Mouse (Mus musculus): Measurements from ENCODE around the gene Abhd14b. TPM values are rescaled to one million over a fixed set of nuclear protein-coding genes. Genes with fewer than 3 reads are reported as not detected.

Abhd14b gene
- polyA plus RNA-seq, 1 experiment, result 12.9 TPM

DNA sequence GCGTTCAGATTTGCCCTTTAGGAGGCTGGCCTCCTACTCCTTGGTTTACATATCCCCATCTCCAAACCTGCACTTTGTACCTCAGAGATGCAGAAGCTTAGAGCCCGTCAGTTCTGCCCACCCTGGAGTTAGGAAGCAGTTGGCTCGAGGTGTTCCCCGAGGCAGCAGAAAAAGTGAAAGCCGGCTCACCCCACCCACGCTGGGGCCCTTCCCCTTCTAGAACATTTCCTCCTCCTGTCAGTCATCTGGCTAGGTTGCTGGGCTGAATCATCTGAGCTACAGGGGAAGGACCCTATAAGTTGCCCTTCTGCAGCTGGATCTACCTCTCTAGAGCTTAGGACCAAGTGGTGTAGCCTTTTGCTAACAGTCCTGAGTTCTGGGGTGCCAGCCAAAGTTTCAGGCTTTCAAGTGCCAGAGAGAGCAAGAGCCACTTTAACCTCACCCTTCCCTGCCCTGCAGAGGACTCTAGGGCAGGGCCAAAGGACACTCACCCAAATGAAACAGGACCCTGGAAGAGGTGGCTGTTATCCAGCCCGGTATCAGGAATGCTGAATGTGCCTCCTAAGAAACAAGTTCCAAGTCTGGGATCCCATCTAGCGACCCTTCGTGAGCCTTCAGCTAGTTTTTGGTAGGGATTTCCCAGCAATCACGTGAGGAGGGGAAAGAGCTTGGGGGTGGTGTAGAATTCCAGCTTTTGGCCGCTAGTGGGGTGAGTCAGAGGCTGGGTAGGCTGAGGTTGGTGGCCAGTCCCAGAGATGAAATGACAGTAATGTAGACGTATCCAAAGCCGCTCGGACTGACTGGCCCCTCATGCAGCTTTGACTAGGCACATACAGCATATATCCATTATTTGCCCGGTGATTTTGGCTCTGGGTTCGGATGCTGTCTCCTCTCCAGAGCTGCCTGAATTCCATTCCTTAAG lies 29.0 kb downstream of the Abhd14b start:
- Histone ChIP-seq H3K4me3 (ENCODE audit: control insufficient read depth, low read depth, low read length) (peak overlapping the region; percentile 87), H3K27ac (ENCODE audit: control insufficient read depth, insufficient read depth, low read depth, low read length) (peak overlapping the region; percentile 67), H3K27me3 (ENCODE audit: control insufficient read depth, insufficient read depth, low read length) (no peaks in the 10 kb centered on the region), H3K36me3 (ENCODE audit: control insufficient read depth, insufficient read depth, low read length) (no peaks in the 10 kb centered on the region), H3K4me1 (ENCODE audit: control insufficient read depth, insufficient read depth, low read length) (peaks cover 19% of the 10 kb centered on the region)
- no peak for TF ChIP-seq POLR2A (IDR thresholded peaks at IDR 0.05; ENCODE audit: control insufficient read depth, low read depth, low read length)
- TF ChIP-seq CTCF (IDR thresholded peaks at IDR 0.05; ENCODE audit: control insufficient read depth, insufficient read depth, insufficient replicate concordance, low read depth, low read length), result no peak

DNA sequence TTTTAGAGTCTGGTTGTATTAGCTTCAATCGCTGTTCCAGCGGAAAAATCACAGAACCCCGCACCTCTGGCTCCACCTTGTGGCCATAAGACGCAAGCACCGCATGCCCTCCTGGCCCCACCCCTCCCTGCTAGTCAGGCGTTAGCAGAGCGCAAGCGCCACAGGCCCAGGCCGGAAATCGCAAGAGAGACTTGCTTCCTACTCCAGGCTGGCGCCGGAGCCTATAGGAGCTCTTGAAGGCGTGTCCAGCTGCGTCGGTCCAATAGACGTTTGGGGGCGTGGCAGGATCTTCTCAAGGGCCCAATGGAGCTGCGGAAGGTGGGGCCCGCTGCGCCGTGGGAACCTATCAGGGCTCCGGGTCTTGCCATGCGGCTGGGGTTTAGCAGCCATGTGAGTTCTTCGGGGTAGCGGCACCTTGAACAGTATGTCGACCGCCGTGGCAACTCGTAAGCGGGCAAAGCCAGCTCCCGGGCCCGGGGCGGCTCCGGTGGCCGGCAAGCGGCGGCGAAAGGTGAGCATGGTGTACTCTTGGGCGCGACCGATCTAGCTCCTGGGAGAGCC lies 29.7 kb downstream of the Abhd14b start, which contains the start of gene Parp3:
Gene Parp3 (minus strand): TSS at position 26 of the 561 bp plus-strand sequence.
- TF ChIP-seq POLR2A (IDR thresholded peaks at IDR 0.05; ENCODE audit: control insufficient read depth, low read depth, low read length) (peak; percentile 55), CTCF (IDR thresholded peaks at IDR 0.05; ENCODE audit: control insufficient read depth, insufficient read depth, insufficient replicate concordance, low read depth, low read length) (peak; percentile 97)
- Histone ChIP-seq H3K27me3 (ENCODE audit: control insufficient read depth, insufficient read depth, low read length) (no peaks in the 10 kb centered on the region), H3K36me3 (ENCODE audit: control insufficient read depth, insufficient read depth, low read length) (no peaks in the 10 kb centered on the region), H3K4me1 (ENCODE audit: control insufficient read depth, insufficient read depth, low read length) (peaks cover 19% of the 10 kb centered on the region), H3K27ac (ENCODE audit: control insufficient read depth, insufficient read depth, low read depth, low read length) (peak within 1 kb of the TSS; percentile 67), H3K4me3 (ENCODE audit: control insufficient read depth, low read depth, low read length) (peak within 1 kb of the TSS; percentile 87)

DNA sequence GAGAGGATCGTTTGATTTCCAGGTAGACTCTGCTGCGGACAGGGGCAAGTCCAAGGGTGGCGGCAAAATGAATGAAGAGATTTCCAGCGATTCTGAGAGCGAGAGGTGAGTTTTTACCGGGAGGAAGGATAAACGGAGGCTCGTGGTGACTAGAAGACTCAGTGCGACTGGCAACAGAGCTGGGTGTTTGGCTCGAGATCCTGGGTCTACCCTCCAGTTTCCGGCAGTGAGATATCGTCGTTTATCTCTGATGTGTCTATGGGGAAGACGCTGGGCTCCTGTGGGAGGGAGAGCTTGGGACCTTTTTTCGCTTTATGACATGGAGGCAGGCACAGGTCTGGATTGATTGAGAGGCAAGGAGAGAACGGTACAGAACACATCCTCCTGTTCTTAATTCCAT lies 30.4 kb downstream of the Abhd14b start:
- Histone ChIP-seq H3K4me3 (ENCODE audit: control insufficient read depth, low read depth, low read length) (peak overlapping the region; percentile 87), H3K4me1 (ENCODE audit: control insufficient read depth, insufficient read depth, low read length) (peaks cover 19% of the 10 kb centered on the region), H3K36me3 (ENCODE audit: control insufficient read depth, insufficient read depth, low read length) (no peaks in the 10 kb centered on the region), H3K27me3 (ENCODE audit: control insufficient read depth, insufficient read depth, low read length) (no peaks in the 10 kb centered on the region), H3K27ac (ENCODE audit: control insufficient read depth, insufficient read depth, low read depth, low read length) (peak overlapping the region; percentile 50)
- no peak for TF ChIP-seq POLR2A (IDR thresholded peaks at IDR 0.05; ENCODE audit: control insufficient read depth, low read depth, low read length)
- TF ChIP-seq CTCF (IDR thresholded peaks at IDR 0.05; ENCODE audit: control insufficient read depth, insufficient read depth, insufficient replicate concordance, low read depth, low read length), result no peak

DNA sequence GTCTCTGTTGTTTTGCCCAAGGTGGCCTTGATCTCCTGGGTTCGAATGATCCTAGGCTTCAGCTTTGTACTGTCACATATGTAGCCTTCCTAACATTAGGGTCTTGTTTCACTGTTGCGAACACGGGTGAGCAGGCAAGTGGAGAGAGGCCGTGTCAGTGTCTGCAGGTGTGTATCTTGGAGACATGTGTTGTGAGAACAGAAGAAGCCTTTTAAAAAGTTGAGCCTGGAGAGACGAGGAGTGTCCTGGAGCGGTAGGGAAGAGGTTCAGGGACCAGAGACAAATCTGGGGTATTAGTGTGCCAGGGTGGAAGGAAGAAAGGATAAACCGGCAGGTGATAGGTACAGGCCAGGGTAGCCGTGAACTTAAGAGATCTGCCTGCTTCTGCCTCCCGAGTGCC lies 30.8 kb downstream of the Abhd14b start:
- peak overlapping the region; percentile 50; the same call in 1 of the 2 replicates for H3K27ac ChIP-seq (ENCODE audit: control insufficient read depth, insufficient read depth, low read depth, low read length)
- H3K27me3 ChIP-seq (ENCODE audit: control insufficient read depth, insufficient read depth, low read length), result no peaks in the 10 kb centered on the region
- H3K4me3 ChIP-seq (ENCODE audit: control insufficient read depth, low read depth, low read length), result peak overlapping the region; percentile 87
- H3K4me1 ChIP-seq (ENCODE audit: control insufficient read depth, insufficient read depth, low read length), result peaks cover 16% of the 10 kb centered on the region
- no peaks in the 10 kb centered on the region for H3K36me3 ChIP-seq (ENCODE audit: control insufficient read depth, insufficient read depth, low read length)
- TF ChIP-seq CTCF (IDR thresholded peaks at IDR 0.05; ENCODE audit: control insufficient read depth, insufficient read depth, insufficient replicate concordance, low read depth, low read length) (no peak), POLR2A (IDR thresholded peaks at IDR 0.05; ENCODE audit: control insufficient read depth, low read depth, low read length) (no peak)

DNA sequence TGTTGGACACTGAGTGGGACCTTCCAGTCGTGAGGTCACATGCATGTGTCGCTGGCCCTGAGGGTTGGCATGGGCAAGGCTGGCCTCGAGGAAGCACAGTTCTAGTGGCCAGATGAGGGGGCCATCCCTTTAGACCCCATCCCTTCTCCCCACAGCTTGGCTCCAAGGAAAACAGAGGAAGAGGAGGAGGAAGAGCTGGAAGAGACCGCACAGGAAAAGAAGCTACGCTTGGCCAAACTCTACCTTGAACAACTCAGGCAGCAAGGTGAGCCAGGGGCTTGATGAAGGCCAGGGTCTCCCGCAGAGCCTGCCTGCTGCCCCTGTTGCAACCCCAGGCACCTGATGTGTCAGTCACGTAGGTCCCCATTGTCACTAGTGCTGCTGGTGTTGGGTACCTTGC lies 33.3 kb downstream of the Abhd14b start:
- Histone ChIP-seq H3K4me1 (ENCODE audit: control insufficient read depth, insufficient read depth, low read length) (peaks cover 16% of the 10 kb centered on the region), H3K27ac (ENCODE audit: control insufficient read depth, insufficient read depth, low read depth, low read length) (no peak overlapping the region), H3K27me3 (ENCODE audit: control insufficient read depth, insufficient read depth, low read length) (no peaks in the 10 kb centered on the region), H3K36me3 (ENCODE audit: control insufficient read depth, insufficient read depth, low read length) (no peaks in the 10 kb centered on the region), H3K4me3 (ENCODE audit: control insufficient read depth, low read depth, low read length) (no peak overlapping the region)
- TF ChIP-seq CTCF (IDR thresholded peaks at IDR 0.05; ENCODE audit: control insufficient read depth, insufficient read depth, insufficient replicate concordance, low read depth, low read length), result no peak
- no peak for TF ChIP-seq POLR2A (IDR thresholded peaks at IDR 0.05; ENCODE audit: control insufficient read depth, low read depth, low read length)

DNA sequence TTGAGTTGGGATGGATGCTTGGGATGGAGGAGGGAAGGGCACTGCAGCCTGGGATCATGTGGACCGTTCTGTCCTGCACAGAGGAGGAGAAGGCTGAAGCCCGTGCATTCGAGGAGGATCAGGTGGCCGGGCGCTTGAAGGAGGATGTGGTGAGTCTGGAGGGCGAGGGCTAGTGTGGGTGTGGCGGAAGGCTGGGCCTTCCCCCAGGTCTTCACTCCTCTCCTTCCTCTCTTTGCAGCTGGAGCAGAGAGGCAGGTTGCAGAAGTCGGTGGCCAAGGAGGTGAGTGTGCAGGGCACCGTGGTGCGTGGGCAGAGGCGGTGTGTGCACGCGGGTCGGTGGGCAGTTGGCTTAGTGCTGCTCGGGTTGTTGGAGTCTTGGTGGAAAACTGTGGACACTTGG lies 33.8 kb downstream of the Abhd14b start:
- Histone ChIP-seq H3K4me3 (ENCODE audit: control insufficient read depth, low read depth, low read length) (no peak overlapping the region), H3K4me1 (ENCODE audit: control insufficient read depth, insufficient read depth, low read length) (peaks cover 11% of the 10 kb centered on the region), H3K27me3 (ENCODE audit: control insufficient read depth, insufficient read depth, low read length) (no peaks in the 10 kb centered on the region), H3K27ac (ENCODE audit: control insufficient read depth, insufficient read depth, low read depth, low read length) (no peak overlapping the region), H3K36me3 (ENCODE audit: control insufficient read depth, insufficient read depth, low read length) (no peaks in the 10 kb centered on the region)
- TF ChIP-seq CTCF (IDR thresholded peaks at IDR 0.05; ENCODE audit: control insufficient read depth, insufficient read depth, insufficient replicate concordance, low read depth, low read length), result no peak
- no peak for TF ChIP-seq POLR2A (IDR thresholded peaks at IDR 0.05; ENCODE audit: control insufficient read depth, low read depth, low read length)

- no peak for TF ChIP-seq POLR2A (IDR thresholded peaks at IDR 0.05; ENCODE audit: control insufficient read depth, low read depth, low read length)
- no peak for TF ChIP-seq CTCF (IDR thresholded peaks at IDR 0.05; ENCODE audit: control insufficient read depth, insufficient read depth, insufficient replicate concordance, low read depth, low read length)
- no peak overlapping the region for H3K27ac ChIP-seq (ENCODE audit: control insufficient read depth, insufficient read depth, low read depth, low read length)
- no peaks in the 10 kb centered on the region for H3K36me3 ChIP-seq (ENCODE audit: control insufficient read depth, insufficient read depth, low read length)
- no peak overlapping the region for H3K4me3 ChIP-seq (ENCODE audit: control insufficient read depth, low read depth, low read length)
- no peaks in the 10 kb centered on the region for H3K27me3 ChIP-seq (ENCODE audit: control insufficient read depth, insufficient read depth, low read length)
- peaks cover 6% of the 10 kb centered on the region for H3K4me1 ChIP-seq (ENCODE audit: control insufficient read depth, insufficient read depth, low read length)
These were observed 34.4 kb downstream of the Abhd14b start for GRCm38 (mm10) chr9:106481676-106482075.

Measured in testis, adult 2 months (tissue).